Mouse (Mus musculus): Measurements from ENCODE around the gene Ccnf. TPM values are rescaled to one million over a fixed set of nuclear protein-coding genes. Genes with fewer than 3 reads are reported as not detected.

Ccnf gene
- total and polyA plus RNA-seq, 3 experiments, result 65.1 to 87.0 (median 73.4) TPM

DNA sequence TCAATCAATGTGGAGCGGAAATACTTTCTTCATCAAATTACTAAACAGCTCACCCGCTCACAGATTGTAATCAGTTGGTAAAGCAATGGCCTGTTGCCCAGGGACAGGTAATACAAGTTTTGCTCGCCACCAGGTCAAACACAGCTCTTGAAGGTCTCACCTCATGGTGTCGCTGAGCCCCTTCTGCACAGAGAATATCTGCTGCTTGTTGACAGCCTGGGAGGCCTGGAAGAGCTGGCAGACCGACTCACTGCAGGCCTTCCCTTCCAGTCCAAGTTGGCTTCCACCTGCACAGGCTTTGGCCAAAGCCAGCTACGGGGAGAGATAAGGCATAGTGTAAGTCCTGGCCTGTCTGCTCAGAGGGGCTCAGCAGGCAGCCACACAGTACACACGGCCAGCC lies 14.4 kb downstream of the Ccnf start:
- Histone ChIP-seq H3K4me1 (ENCODE audit: insufficient read depth, low read depth, low read length) (peaks cover 16% of the 10 kb centered on the region), H3K27me3 (ENCODE audit: insufficient read depth, low read length) (no peaks in the 10 kb centered on the region), H3K36me3 (replicated peaks) (peaks cover 96% of the 10 kb centered on the region), H3K9me3 (replicated peaks) (peaks cover 6% of the 10 kb centered on the region; the same call in 1 of the 2 replicates), H3K4me3 (ENCODE audit: low read depth, low read length) (no peak overlapping the region)
- TF ChIP-seq GATA1 (IDR thresholded peaks at IDR 0.05; ENCODE audit: borderline replicate concordance, low read length) (no peak), TAL1 (conservative IDR thresholded peaks at IDR 0.05; ENCODE audit: low read depth, low read length) (no peak), CTCF (IDR thresholded peaks at IDR 0.05; ENCODE audit: low read depth, low read length) (no peak), POLR2AphosphoS5 (IDR thresholded peaks at IDR 0.05; ENCODE audit: insufficient replicate concordance, low read depth, low read length) (no peak), GATA2 (IDR thresholded peaks at IDR 0.05; ENCODE audit: borderline replicate concordance, low read depth, low read length) (no peak)
- no peak for ATAC-seq (ENCODE audit: extremely low read depth, insufficient number of reproducible peaks, low FRiP score, poor library complexity, severe bottlenecking)
- DNase-seq (ENCODE audit: low spot score), result no peak

DNA sequence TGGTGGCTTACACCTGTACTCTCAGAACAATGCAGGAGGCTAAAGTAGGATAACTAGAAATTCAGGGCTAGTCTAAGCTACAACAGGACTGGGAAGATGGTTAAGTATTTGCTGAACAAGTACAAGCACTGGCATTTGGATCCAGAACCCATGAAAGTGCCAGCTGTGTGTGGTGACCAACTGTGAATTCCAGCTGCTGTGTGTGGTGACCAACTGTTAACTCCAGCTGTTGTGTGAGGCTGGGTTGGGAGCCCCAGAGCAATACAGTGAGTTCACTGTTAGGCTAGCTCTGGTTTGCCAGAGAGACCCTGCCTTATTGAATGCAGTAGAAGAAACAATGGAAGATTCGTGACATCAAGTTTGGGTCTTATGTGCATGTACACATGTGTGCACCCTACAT lies 14.8 kb downstream of the Ccnf start:
- DNase-seq (ENCODE audit: low spot score) (no peak), ATAC-seq (ENCODE audit: extremely low read depth, insufficient number of reproducible peaks, low FRiP score, poor library complexity, severe bottlenecking) (no peak)
- Histone ChIP-seq H3K27me3 (ENCODE audit: insufficient read depth, low read length) (no peaks in the 10 kb centered on the region), H3K4me3 (ENCODE audit: low read depth, low read length) (no peak overlapping the region), H3K4me1 (ENCODE audit: insufficient read depth, low read depth, low read length) (peaks cover 20% of the 10 kb centered on the region), H3K9me3 (replicated peaks) (peaks cover 6% of the 10 kb centered on the region; the same call in 1 of the 2 replicates), H3K36me3 (replicated peaks) (peaks cover 96% of the 10 kb centered on the region)
- TF ChIP-seq POLR2AphosphoS5 (IDR thresholded peaks at IDR 0.05; ENCODE audit: insufficient replicate concordance, low read depth, low read length), result no peak
- TF ChIP-seq GATA2 (IDR thresholded peaks at IDR 0.05; ENCODE audit: borderline replicate concordance, low read depth, low read length), result no peak
- TF ChIP-seq GATA1 (IDR thresholded peaks at IDR 0.05; ENCODE audit: borderline replicate concordance, low read length), result no peak
- no peak for TF ChIP-seq TAL1 (conservative IDR thresholded peaks at IDR 0.05; ENCODE audit: low read depth, low read length)
- TF ChIP-seq CTCF (IDR thresholded peaks at IDR 0.05; ENCODE audit: low read depth, low read length), result no peak

DNA sequence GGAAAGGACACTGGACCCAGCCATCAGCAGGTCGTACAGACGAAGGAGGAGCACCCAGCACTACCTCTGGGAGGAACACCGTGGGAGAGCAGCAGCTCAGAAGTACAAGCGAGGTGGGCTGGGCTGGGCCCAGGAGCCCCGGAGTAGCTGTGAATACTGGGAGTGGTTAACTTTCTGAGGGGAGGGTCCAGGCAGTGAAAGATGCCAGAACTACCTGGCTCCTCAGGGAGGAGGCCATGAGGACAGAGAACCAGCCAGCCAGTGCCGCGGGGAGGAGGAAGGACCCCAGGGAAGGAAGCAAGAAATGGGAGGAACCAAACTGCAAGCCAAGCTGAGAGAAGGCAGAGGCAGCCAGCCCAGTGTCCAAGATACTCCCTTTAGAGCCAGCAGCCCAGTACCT lies 23.3 kb downstream of the Ccnf start:
- Histone ChIP-seq H3K4me3 (ENCODE audit: low read depth, low read length) (peak overlapping the region; percentile 46; the same call in 1 of the 2 replicates), H3K36me3 (replicated peaks) (peaks cover 90% of the 10 kb centered on the region), H3K27me3 (ENCODE audit: insufficient read depth, low read length) (no peaks in the 10 kb centered on the region), H3K9me3 (replicated peaks) (no peaks in the 10 kb centered on the region), H3K4me1 (ENCODE audit: insufficient read depth, low read depth, low read length) (peaks cover 73% of the 10 kb centered on the region)
- DNase-seq (ENCODE audit: low spot score) (no peak), ATAC-seq (ENCODE audit: extremely low read depth, insufficient number of reproducible peaks, low FRiP score, poor library complexity, severe bottlenecking) (no peak)
- TF ChIP-seq GATA2 (IDR thresholded peaks at IDR 0.05; ENCODE audit: borderline replicate concordance, low read depth, low read length) (no peak), POLR2AphosphoS5 (IDR thresholded peaks at IDR 0.05; ENCODE audit: insufficient replicate concordance, low read depth, low read length) (no peak), TAL1 (conservative IDR thresholded peaks at IDR 0.05; ENCODE audit: low read depth, low read length) (no peak), GATA1 (IDR thresholded peaks at IDR 0.05; ENCODE audit: borderline replicate concordance, low read length) (no peak), CTCF (IDR thresholded peaks at IDR 0.05; ENCODE audit: low read depth, low read length) (no peak)

DNA sequence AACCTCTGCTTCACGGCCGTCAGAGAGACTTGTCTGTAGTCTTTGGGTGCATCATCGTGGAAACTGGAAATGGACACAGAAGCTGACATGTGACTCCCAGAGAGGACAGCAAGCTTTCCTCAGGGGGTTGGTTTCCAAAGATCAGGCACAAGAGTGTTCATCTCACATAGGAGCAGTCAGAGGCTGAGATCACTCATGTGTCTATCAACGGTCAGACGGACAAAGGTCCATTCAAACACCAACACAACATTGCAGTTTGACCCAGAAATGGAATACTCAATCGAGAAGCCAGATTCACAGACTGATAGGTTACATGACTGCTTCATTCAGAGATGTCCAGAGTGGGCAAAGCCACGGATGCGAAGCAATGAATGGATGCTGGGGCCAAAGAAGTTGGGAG lies 24.6 kb downstream of the Ccnf start:
- no peak for ATAC-seq (ENCODE audit: extremely low read depth, insufficient number of reproducible peaks, low FRiP score, poor library complexity, severe bottlenecking)
- Histone ChIP-seq H3K4me3 (ENCODE audit: low read depth, low read length) (peak overlapping the region; percentile 34; the same call in 1 of the 2 replicates), H3K9me3 (replicated peaks) (no peaks in the 10 kb centered on the region), H3K27me3 (ENCODE audit: insufficient read depth, low read length) (no peaks in the 10 kb centered on the region), H3K36me3 (replicated peaks) (peaks cover 90% of the 10 kb centered on the region), H3K4me1 (ENCODE audit: insufficient read depth, low read depth, low read length) (peaks cover 80% of the 10 kb centered on the region)
- DNase-seq (ENCODE audit: low spot score), result no peak
- TF ChIP-seq CTCF (IDR thresholded peaks at IDR 0.05; ENCODE audit: low read depth, low read length) (no peak), GATA1 (IDR thresholded peaks at IDR 0.05; ENCODE audit: borderline replicate concordance, low read length) (no peak), TAL1 (conservative IDR thresholded peaks at IDR 0.05; ENCODE audit: low read depth, low read length) (no peak), POLR2AphosphoS5 (IDR thresholded peaks at IDR 0.05; ENCODE audit: insufficient replicate concordance, low read depth, low read length) (no peak), GATA2 (IDR thresholded peaks at IDR 0.05; ENCODE audit: borderline replicate concordance, low read depth, low read length) (no peak)

DNA sequence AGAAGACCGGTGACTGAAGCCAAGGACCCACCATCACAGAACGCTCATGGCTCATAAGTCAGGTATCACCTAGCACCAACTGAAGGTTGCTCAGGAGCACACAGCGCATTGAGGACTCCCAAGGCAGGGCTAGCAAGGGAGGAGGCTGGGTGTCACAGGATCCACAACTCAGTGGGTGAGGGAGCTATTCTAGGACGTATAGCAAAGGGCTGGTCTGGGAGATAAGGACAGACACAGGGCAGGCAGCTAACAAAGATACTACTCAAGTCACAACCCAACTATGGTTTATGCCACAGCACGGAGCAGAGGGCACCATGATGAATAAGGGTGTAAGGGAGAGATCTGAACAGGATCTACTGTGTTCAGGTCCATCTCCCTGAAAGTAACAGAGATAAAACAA lies 25.4 kb downstream of the Ccnf start:
- Histone ChIP-seq H3K27me3 (ENCODE audit: insufficient read depth, low read length) (no peaks in the 10 kb centered on the region), H3K4me1 (ENCODE audit: insufficient read depth, low read depth, low read length) (peaks cover 82% of the 10 kb centered on the region), H3K9me3 (replicated peaks) (no peaks in the 10 kb centered on the region), H3K36me3 (replicated peaks) (peaks cover 82% of the 10 kb centered on the region), H3K4me3 (ENCODE audit: low read depth, low read length) (no peak overlapping the region; the same call in 1 of the 2 replicates)
- TF ChIP-seq POLR2AphosphoS5 (IDR thresholded peaks at IDR 0.05; ENCODE audit: insufficient replicate concordance, low read depth, low read length), result no peak
- TF ChIP-seq TAL1 (conservative IDR thresholded peaks at IDR 0.05; ENCODE audit: low read depth, low read length), result peak; percentile 88
- DNase-seq (ENCODE audit: low spot score), result no peak
- ATAC-seq (ENCODE audit: extremely low read depth, insufficient number of reproducible peaks, low FRiP score, poor library complexity, severe bottlenecking), result peak; percentile 82

GRCm38 (mm10) chr17:24224741-24225140 lies 26.5 kb downstream of the Ccnf start:
- peaks cover 75% of the 10 kb centered on the region for H3K36me3 ChIP-seq (replicated peaks)
- ATAC-seq (ENCODE audit: extremely low read depth, insufficient number of reproducible peaks, low FRiP score, poor library complexity, severe bottlenecking), result no peak
- no peak for TF ChIP-seq POLR2AphosphoS5 (IDR thresholded peaks at IDR 0.05; ENCODE audit: insufficient replicate concordance, low read depth, low read length)
- TF ChIP-seq TAL1 (conservative IDR thresholded peaks at IDR 0.05; ENCODE audit: low read depth, low read length), result no peak
- no peak for TF ChIP-seq GATA2 (IDR thresholded peaks at IDR 0.05; ENCODE audit: borderline replicate concordance, low read depth, low read length)
- TF ChIP-seq GATA1 (IDR thresholded peaks at IDR 0.05; ENCODE audit: borderline replicate concordance, low read length), result no peak
- TF ChIP-seq CTCF (IDR thresholded peaks at IDR 0.05; ENCODE audit: low read depth, low read length), result no peak

More at GRCm38 (mm10) chr17:24224741-24225140, 26.5 kb downstream of the Ccnf start:
- Histone ChIP-seq H3K27me3 (ENCODE audit: insufficient read depth, low read length) (no peaks in the 10 kb centered on the region), H3K9me3 (replicated peaks) (no peaks in the 10 kb centered on the region), H3K4me3 (ENCODE audit: low read depth, low read length) (peak overlapping the region; percentile 46; the same call in 1 of the 2 replicates), H3K4me1 (ENCODE audit: insufficient read depth, low read depth, low read length) (peaks cover 85% of the 10 kb centered on the region)
- no peak for DNase-seq (ENCODE audit: low spot score)

Data from G1E (cell line).